Mouse (Mus musculus) neural tube, embryonic 15.5 days (tissue): ENCODE data around the gene Dmc1. TPM values are rescaled to one million over a fixed set of nuclear protein-coding genes. Genes with fewer than 3 reads are reported as not detected.

Source experiments
- ATAC-seq: fragments of 200-750 bp; cut with Nextera tagmentation; 2 replicates; pipeline ENCODE4 v1.8.0; 2017; ENCODE audit warnings: mild to moderate bottlenecking, moderate TSS enrichment, moderate library complexity; ENCODE audit not compliant: low FRiP score
- H3K27ac ChIP-seq: fragments of 300-500 bp; sonication (generic); replicated peaks from 2 replicates; pipeline ENCODE4 v1.5.1; 2015; ENCODE audit warnings: mild to moderate bottlenecking, inconsistent platforms
- H3K27me3 ChIP-seq: fragments of 300-500 bp; sonication (generic); replicated peaks from 2 replicates; pipeline ENCODE4 v1.6.1; 2015; ENCODE audit warnings: inconsistent platforms
- H3K36me3 ChIP-seq: fragments of 300-500 bp; sonication (generic); 2 replicates; pipeline ENCODE4 v1.6.1; 2015; ENCODE audit warnings: inconsistent platforms
- H3K4me1 ChIP-seq: fragments of 300-500 bp; sonication (generic); 2 replicates; pipeline ENCODE4 v1.6.1; 2015; ENCODE audit warnings: inconsistent platforms
- H3K4me2 ChIP-seq: fragments of 300-500 bp; sonication (generic); 2 replicates; pipeline ENCODE4 v1.6.1; 2015; ENCODE audit warnings: inconsistent platforms, mild to moderate bottlenecking, moderate library complexity
- H3K4me3 ChIP-seq: fragments of 300-500 bp; sonication (generic); replicated peaks from 2 replicates; pipeline ENCODE4 v1.5.1; 2015; ENCODE audit warnings: mild to moderate bottlenecking, inconsistent platforms
- H3K9ac ChIP-seq: fragments of 300-500 bp; sonication (generic); replicated peaks from 2 replicates; pipeline ENCODE4 v1.6.1; 2015; ENCODE audit warnings: mild to moderate bottlenecking, inconsistent platforms
- H3K9me3 ChIP-seq: fragments of 300-500 bp; sonication (generic); replicated peaks from 2 replicates; pipeline ENCODE4 v1.6.1; 2016; ENCODE audit warnings: inconsistent platforms
- WGBS: fragments of 180-500 bp; shearing (Covaris S2); methylation state at CpG from one replicate; pipeline ENCODE4 v1.1.7; 2015; ENCODE audit warnings: mixed read lengths; 5-methylcytosine and 5-hydroxymethylcytosine counted together
- polyA plus RNA-seq: library from polyadenylated mRNA; unstranded; fragments of >200 nt; fragmentation: Nextera tagmentation; extraction: Ambion mirVana; gene quantifications from 2 replicates; pipeline ENCODE4 v1.2.1, GENCODE M21; 2015

The Dmc1 gene
- polyA plus RNA-seq, 1 experiment from 2014 or later, result 1.0 TPM

GRCm38 (mm10) chr15:79525979-79526768 lies 78.7 kb downstream of the Dmc1 start:
- Histone ChIP-seq H3K27ac (no peak overlapping the region), H3K4me1 (no peaks in the 10 kb centered on the region), H3K4me2 (no peak overlapping the region), H3K9ac (no peak overlapping the region), H3K36me3 (peaks cover 52% of the 10 kb centered on the region), H3K9me3 (no peaks in the 10 kb centered on the region), H3K27me3 (no peaks in the 10 kb centered on the region), H3K4me3 (no peak overlapping the region)
- 58% methylated on average over 9 of the region's 9 CpGs for WGBS
- ATAC-seq, result peak; percentile 53; the same call in 1 of the 2 replicates

- no peak overlapping the region for H3K9ac ChIP-seq
- H3K4me3 ChIP-seq, result no peak overlapping the region
- H3K9me3 ChIP-seq, result no peaks in the 10 kb centered on the region
- H3K27ac ChIP-seq, result no peak overlapping the region
- peaks cover 46% of the 10 kb centered on the region for H3K36me3 ChIP-seq
- no peak for ATAC-seq
- no peaks in the 10 kb centered on the region for H3K27me3 ChIP-seq
- 82% methylated on average over 5 of the region's 5 CpGs for WGBS
- no peak overlapping the region for H3K4me2 ChIP-seq
- H3K4me1 ChIP-seq, result no peaks in the 10 kb centered on the region
These were observed 79.3 kb downstream of the Dmc1 start for GRCm38 (mm10) chr15:79525564-79525963.

GRCm38 (mm10) chr15:79519400-79520220 lies 85.3 kb downstream of the Dmc1 start:
- no peaks in the 10 kb centered on the region for H3K36me3 ChIP-seq
- H3K4me2 ChIP-seq, result no peak overlapping the region
- peaks cover 36% of the 10 kb centered on the region for H3K27me3 ChIP-seq
- H3K4me3 ChIP-seq, result no peak overlapping the region
- 48% methylated on average over 16 of the region's 16 CpGs for WGBS
- H3K9me3 ChIP-seq, result no peaks in the 10 kb centered on the region
- H3K4me1 ChIP-seq, result peaks cover 12% of the 10 kb centered on the region
- no peak overlapping the region for H3K27ac ChIP-seq
- no peak overlapping the region for H3K9ac ChIP-seq
- ATAC-seq, result no peak

GRCm38 (mm10) chr15:79518571-79518970 lies 86.3 kb downstream of the Dmc1 start:
- no peak overlapping the region for H3K27ac ChIP-seq
- no peaks in the 10 kb centered on the region for H3K36me3 ChIP-seq
- 83% methylated on average over 3 of the region's 3 CpGs for WGBS
- no peaks in the 10 kb centered on the region for H3K9me3 ChIP-seq
- ATAC-seq, result no peak
- H3K4me1 ChIP-seq, result peaks cover 12% of the 10 kb centered on the region
- peaks cover 47% of the 10 kb centered on the region for H3K27me3 ChIP-seq
- no peak overlapping the region for H3K4me3 ChIP-seq
- no peak overlapping the region for H3K9ac ChIP-seq
- H3K4me2 ChIP-seq, result no peak overlapping the region

- 45% methylated on average over 4 of the region's 4 CpGs for WGBS
- Histone ChIP-seq H3K27me3 (peaks cover 53% of the 10 kb centered on the region), H3K9ac (no peak overlapping the region), H3K27ac (no peak overlapping the region), H3K9me3 (no peaks in the 10 kb centered on the region), H3K36me3 (no peaks in the 10 kb centered on the region), H3K4me3 (no peak overlapping the region), H3K4me1 (peaks cover 12% of the 10 kb centered on the region), H3K4me2 (peak overlapping the region; percentile 85; the same call in 1 of the 2 replicates)
- ATAC-seq, result no peak
These were observed 87.2 kb downstream of the Dmc1 start for GRCm38 (mm10) chr15:79517710-79518109.

- Histone ChIP-seq H3K27me3 (peaks cover 59% of the 10 kb centered on the region), H3K36me3 (no peaks in the 10 kb centered on the region), H3K4me2 (peak within 1 kb of the TSS; percentile 85), H3K9ac (peak within 1 kb of the TSS; percentile 46), H3K27ac (no peak within 1 kb of the TSS), H3K4me1 (peaks cover 24% of the 10 kb centered on the region), H3K4me3 (peak within 1 kb of the TSS; percentile 44), H3K9me3 (no peaks in the 10 kb centered on the region)
- WGBS, result under 1% methylated on average over 71 of the region's 71 CpGs
- no peak for ATAC-seq
These were observed 88.5 kb downstream of the Dmc1 start, which contains the start of gene Kdelr3 for GRCm38 (mm10) chr15:79516171-79517096. Kdelr3 (plus strand) TSS chr15:79516411.

GRCm38 (mm10) chr15:79513940-79514339 lies 91.0 kb downstream of the Dmc1 start:
- Histone ChIP-seq H3K4me1 (peaks cover 30% of the 10 kb centered on the region), H3K9me3 (no peaks in the 10 kb centered on the region), H3K27me3 (peaks cover 77% of the 10 kb centered on the region), H3K36me3 (no peaks in the 10 kb centered on the region), H3K4me3 (no peak overlapping the region), H3K4me2 (no peak overlapping the region), H3K9ac (no peak overlapping the region), H3K27ac (no peak overlapping the region)
- WGBS, result 7% methylated on average over 9 of the region's 9 CpGs
- no peak for ATAC-seq

GRCm38 (mm10) chr15:79511553-79512320 lies 93.2 kb downstream of the Dmc1 start:
- Histone ChIP-seq H3K4me3 (peak overlapping the region; percentile 46), H3K9me3 (no peaks in the 10 kb centered on the region), H3K27ac (no peak overlapping the region), H3K9ac (peak overlapping the region; percentile 37; the same call in 1 of the 2 replicates), H3K4me2 (peak overlapping the region; percentile 83), H3K27me3 (peaks cover 83% of the 10 kb centered on the region), H3K4me1 (peaks cover 25% of the 10 kb centered on the region), H3K36me3 (no peaks in the 10 kb centered on the region)
- WGBS, result under 1% methylated on average over 60 of the region's 61 CpGs
- ATAC-seq, result peak; percentile 87
